Mouse (Mus musculus) ES-Bruce4 (cell line): ENCODE results near the gene Kcnma1. TPM values are rescaled to one million over a fixed set of nuclear protein-coding genes. Genes with fewer than 3 reads are reported as not detected.

ENCODE experiments used
- H3K27ac ChIP-seq: 2 replicates; pipeline ENCODE4 v1.5.1; 2012; ENCODE audit warnings: low read length, inconsistent platforms; ENCODE audit not compliant: insufficient read depth
- H3K27me3 ChIP-seq: 2 replicates; pipeline ENCODE4 v1.6.1; 2012; ENCODE audit warnings: mild to moderate bottlenecking, low read length, inconsistent platforms; ENCODE audit not compliant: control insufficient read depth, poor library complexity, insufficient read depth, severe bottlenecking
- H3K36me3 ChIP-seq: 2 replicates; pipeline ENCODE4 v1.6.1; 2012; ENCODE audit warnings: inconsistent platforms, mild to moderate bottlenecking, low read length, moderate library complexity; ENCODE audit not compliant: control insufficient read depth, poor library complexity, insufficient read depth, severe bottlenecking
- H3K4me1 ChIP-seq: one replicate; pipeline ENCODE4 v1.8.1; 2011; ENCODE audit warnings: low read length; ENCODE audit not compliant: control insufficient read depth, insufficient read depth
- H3K4me3 ChIP-seq: 2 replicates; pipeline ENCODE4 v1.5.1; 2011; ENCODE audit warnings: low read depth, mild to moderate bottlenecking, low read length
- H3K9ac ChIP-seq: 2 replicates; pipeline ENCODE4 v1.6.1; 2012; ENCODE audit warnings: low read depth, mild to moderate bottlenecking, inconsistent platforms; ENCODE audit not compliant: poor library complexity, severe bottlenecking
- H3K9me3 ChIP-seq: replicated peaks from 2 replicates; pipeline ENCODE4 v1.6.1; 2012; ENCODE audit warnings: mild to moderate bottlenecking, low read length, inconsistent platforms; ENCODE audit not compliant: control insufficient read depth, poor library complexity, insufficient read depth, severe bottlenecking
- CTCF ChIP-seq: IDR thresholded peaks from one replicate; pipeline ENCODE4 v1.8.1; 2011; ENCODE audit warnings: low read depth, low read length
- EP300 ChIP-seq: IDR thresholded peaks from 2 replicates; pipeline ENCODE4 v1.6.1; 2011; ENCODE audit warnings: low read depth, low read length; ENCODE audit not compliant: insufficient read depth
- POLR2A ChIP-seq: IDR thresholded peaks from one replicate; pipeline ENCODE4 v1.8.1; 2011; ENCODE audit warnings: low read length; ENCODE audit not compliant: insufficient read depth
- polyA plus RNA-seq: library from polyadenylated mRNA; stranded (reverse); fragments of >200 nt; gene quantifications from 2 replicates; pipeline ENCODE4 v1.2.4, GENCODE M21; 2011; ENCODE audit warnings: low read depth; ENCODE audit not compliant: missing spikeins, insufficient read depth, insufficient read length

Gene Kcnma1
- polyA plus RNA-seq, 1 experiment = 1.8 TPM

DNA sequence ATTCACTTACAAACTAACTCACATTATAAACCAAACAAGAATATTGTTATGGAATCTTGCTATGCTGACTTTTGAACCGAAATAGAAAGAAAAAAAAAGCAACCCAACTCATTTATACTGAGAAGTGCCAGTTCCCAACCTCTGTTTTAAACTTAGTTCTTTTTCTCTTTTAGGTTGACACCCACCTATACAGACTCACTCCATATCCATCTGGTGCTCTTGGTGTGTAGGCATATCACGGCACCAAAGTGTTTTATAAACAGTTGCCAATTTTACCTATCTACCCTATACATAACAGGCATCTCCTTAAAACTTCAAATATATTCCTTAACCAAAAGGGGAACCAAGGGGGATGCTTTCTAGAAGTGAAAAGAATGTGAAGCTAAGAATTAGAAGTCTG lies 393.6 kb downstream of the Kcnma1 start:
- no peak overlapping the region for H3K4me3 ChIP-seq
- H3K9me3 ChIP-seq = no peaks in the 10 kb centered on the region
- H3K4me1 ChIP-seq = no peaks in the 10 kb centered on the region
- no peaks in the 10 kb centered on the region for H3K27me3 ChIP-seq
- H3K36me3 ChIP-seq = no peaks in the 10 kb centered on the region
- H3K9ac ChIP-seq = no peak overlapping the region
- TF ChIP-seq POLR2A = no peak
- TF ChIP-seq CTCF = no peak
- no peak for TF ChIP-seq EP300
- no peak overlapping the region for H3K27ac ChIP-seq

GRCm38 (mm10) chr14:23618973-23619372 lies 395.3 kb downstream of the Kcnma1 start:
- Histone ChIP-seq H3K27me3 (no peaks in the 10 kb centered on the region), H3K4me3 (no peak overlapping the region), H3K36me3 (no peaks in the 10 kb centered on the region), H3K27ac (no peak overlapping the region), H3K9me3 (no peaks in the 10 kb centered on the region), H3K9ac (no peak overlapping the region), H3K4me1 (no peaks in the 10 kb centered on the region)
- TF ChIP-seq CTCF (no peak), POLR2A (no peak), EP300 (no peak)

- TF ChIP-seq CTCF (no peak), EP300 (no peak), POLR2A (no peak)
- H3K4me1 ChIP-seq = no peaks in the 10 kb centered on the region
- no peaks in the 10 kb centered on the region for H3K27me3 ChIP-seq
- no peaks in the 10 kb centered on the region for H3K36me3 ChIP-seq
- H3K27ac ChIP-seq = no peak overlapping the region
- no peak overlapping the region for H3K9ac ChIP-seq
- H3K4me3 ChIP-seq = no peak overlapping the region
- no peaks in the 10 kb centered on the region for H3K9me3 ChIP-seq
These were observed 396.2 kb downstream of the Kcnma1 start for GRCm38 (mm10) chr14:23618081-23618480.

- Histone ChIP-seq H3K27me3 (no peaks in the 10 kb centered on the region), H3K27ac (no peak overlapping the region), H3K4me1 (no peaks in the 10 kb centered on the region), H3K9me3 (no peaks in the 10 kb centered on the region), H3K4me3 (no peak overlapping the region), H3K9ac (no peak overlapping the region), H3K36me3 (no peaks in the 10 kb centered on the region)
- TF ChIP-seq EP300 (no peak), POLR2A (no peak), CTCF (no peak)
These were observed 404.2 kb downstream of the Kcnma1 start for GRCm38 (mm10) chr14:23610054-23610453.

DNA sequence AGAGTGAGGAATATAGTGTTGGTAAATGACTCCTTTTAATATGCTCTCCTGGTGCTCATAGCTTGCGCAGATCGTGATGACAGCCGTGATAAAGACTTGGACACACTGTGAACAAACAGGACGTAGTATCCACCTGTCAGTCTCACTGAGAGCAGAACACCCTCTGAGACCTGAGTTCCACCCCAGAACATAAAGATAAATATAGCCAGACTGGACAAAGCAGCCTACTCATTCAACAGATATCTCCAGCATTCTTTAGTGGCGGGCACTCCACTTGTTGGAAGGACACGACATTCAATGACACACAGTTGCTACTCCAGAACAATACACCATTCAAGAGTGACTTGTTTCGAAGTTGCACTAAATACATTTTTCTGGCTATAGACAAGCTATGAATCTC lies 408.6 kb downstream of the Kcnma1 start:
- Histone ChIP-seq H3K9me3 (no peaks in the 10 kb centered on the region), H3K9ac (no peak overlapping the region), H3K27me3 (no peaks in the 10 kb centered on the region; the same call in 1 of the 2 replicates), H3K4me1 (no peaks in the 10 kb centered on the region), H3K27ac (no peak overlapping the region), H3K36me3 (no peaks in the 10 kb centered on the region), H3K4me3 (no peak overlapping the region)
- no peak for TF ChIP-seq EP300

GRCm38 (mm10) chr14:23602937-23603336 lies 411.4 kb downstream of the Kcnma1 start:
- Histone ChIP-seq H3K27ac (no peak overlapping the region), H3K9ac (no peak overlapping the region), H3K4me1 (no peaks in the 10 kb centered on the region), H3K36me3 (no peaks in the 10 kb centered on the region), H3K27me3 (no peaks in the 10 kb centered on the region; the same call in 1 of the 2 replicates), H3K9me3 (no peaks in the 10 kb centered on the region), H3K4me3 (no peak overlapping the region)
- TF ChIP-seq POLR2A = no peak

GRCm38 (mm10) chr14:23602054-23602453 lies 412.2 kb downstream of the Kcnma1 start:
- Histone ChIP-seq H3K36me3 (no peaks in the 10 kb centered on the region), H3K27me3 (no peaks in the 10 kb centered on the region; the same call in 1 of the 2 replicates), H3K4me3 (no peak overlapping the region), H3K4me1 (no peaks in the 10 kb centered on the region), H3K9ac (no peak overlapping the region), H3K9me3 (no peaks in the 10 kb centered on the region), H3K27ac (no peak overlapping the region)
- TF ChIP-seq CTCF = no peak
- TF ChIP-seq EP300 = no peak
- no peak for TF ChIP-seq POLR2A
